Mouse (Mus musculus): ENCODE measurements around the gene Usp15. TPM values are rescaled to one million over a fixed set of nuclear protein-coding genes. Genes with fewer than 3 reads are reported as not detected.

Usp15 gene
- polyA plus RNA-seq (2017; shearing (Covaris generic)): 160 TPM

GRCm38 (mm10) chr10:123196835-123197559, at the start of gene Usp15:
Gene Usp15 (minus strand): TSS chr10:123196995.

GRCm38 (mm10) chr10:123076245-123077023, 120.4 kb downstream of the Usp15 start, which contains the start of gene Mon2:
Gene Mon2 (minus strand): TSS chr10:123076505.

Other genes starting within 250 kb of the Usp15 start
- gene Mon2, start 120.5 kb downstream of the Usp15 start, polyA plus RNA-seq (2017; shearing (Covaris generic)): 23.8 TPM
- gene Fam19a2, start 67.0 kb upstream of the Usp15 start, polyA plus RNA-seq (2017; shearing (Covaris generic)): 0.15 TPM